Mouse (Mus musculus) monocyte, adult 5-6 weeks (primary cell): ENCODE measurements around the gene Vmn1r82. TPM values are rescaled to one million over a fixed set of nuclear protein-coding genes. Genes with fewer than 3 reads are reported as not detected.

Experiments used
- ATAC-seq: fragments of 153-309, 156-312 bp; replicated peaks from 2 replicates; pipeline ENCODE4 v1.8.0; 2017; ENCODE audit warnings: mild to moderate bottlenecking; ENCODE audit not compliant: low TSS enrichment, insufficient number of reproducible peaks, severe bottlenecking, poor library complexity, low FRiP score
- total RNA-seq: library from RNA; stranded (forward); fragments of 200-1000, 200-491, 200-594 nt; gene quantifications from 3 replicates; pipeline ENCODE4 v1.2.3, GENCODE M21; 2017

Gene Vmn1r82
- not detected in 3 replicates for total RNA-seq

DNA sequence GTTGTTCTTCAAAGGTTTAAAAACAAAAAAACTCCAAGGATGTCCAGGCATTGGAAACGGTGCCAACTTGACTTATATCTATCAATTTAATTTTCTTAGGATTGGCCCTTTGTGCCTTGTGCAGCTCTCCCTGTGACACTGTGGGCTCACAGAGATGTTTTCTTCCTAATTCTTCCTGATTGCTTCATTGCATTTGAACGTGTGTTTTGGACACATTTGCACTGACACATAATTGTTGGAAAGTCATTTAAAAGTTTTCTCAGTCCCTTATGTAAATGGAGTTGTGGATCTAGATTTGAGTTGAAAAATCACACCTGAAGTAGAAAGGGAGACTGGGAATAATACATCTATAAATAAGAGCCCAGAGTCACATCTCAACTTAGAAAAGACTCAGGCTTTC, at the start of gene Vmn1r82:
Vmn1r82 (plus strand) TSS at position 301 of the 400 bp plus-strand sequence.
- ATAC-seq: no peak

DNA sequence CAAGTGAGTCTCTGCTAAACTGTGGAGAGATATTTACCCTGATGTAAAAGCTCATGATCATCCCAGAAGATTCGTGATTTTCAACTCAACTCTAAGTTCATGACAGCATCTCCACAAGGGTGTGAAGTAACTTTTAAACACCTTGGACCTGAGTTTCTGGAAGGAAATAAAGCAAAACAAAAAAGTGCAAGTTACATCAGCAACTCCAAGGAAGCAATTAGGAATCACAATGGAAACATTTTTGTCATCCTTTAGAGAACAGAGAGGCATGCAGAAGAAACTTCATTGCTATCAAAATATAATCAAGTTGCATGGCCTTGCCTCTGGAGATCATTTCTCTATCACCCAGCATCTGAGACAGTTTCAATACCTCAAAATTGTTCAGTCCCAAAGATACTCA, 32.1 kb upstream of the Vmn1r82 start, which contains the start of gene Vmn1r81:
Vmn1r81 (minus strand) TSS at position 101 of the 400 bp plus-strand sequence.
- ATAC-seq: no peak

DNA sequence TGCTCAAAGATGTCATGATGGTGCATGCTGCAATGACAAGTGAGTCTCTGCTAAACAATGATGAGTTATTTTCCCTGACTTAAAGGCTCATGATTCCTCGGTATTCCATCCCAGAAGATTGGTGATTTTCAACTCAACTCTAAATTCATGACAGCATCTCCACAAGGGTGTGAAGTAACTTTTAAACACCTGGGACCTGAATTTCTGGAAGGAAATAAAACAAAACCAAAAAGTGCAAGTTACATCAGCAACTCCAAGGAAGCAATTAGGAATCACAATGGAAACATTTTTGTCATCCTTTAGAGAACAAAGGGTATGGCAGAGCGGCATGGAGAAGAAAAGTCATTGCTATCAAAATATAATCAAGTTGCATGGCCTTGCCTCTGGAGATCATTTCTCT, 29.2 kb downstream of the Vmn1r82 start, which contains the start of gene Vmn1r83:
Vmn1r83 (minus strand) TSS at position 101 of the 400 bp plus-strand sequence.
- ATAC-seq: no peak

Other genes with a start within 250 kb of the Vmn1r82 start
- gene Vmn1r78, start 150.2 kb upstream of the Vmn1r82 start, total RNA-seq: not detected in 3 replicates
- gene Vmn1r79, start 129.2 kb upstream of the Vmn1r82 start, total RNA-seq: not detected in 3 replicates
- gene Vmn1r80, start 111.1 kb upstream of the Vmn1r82 start, total RNA-seq: not detected in 3 replicates
- under 0.01 to 0.10 TPM in 2 of 3 replicates, not detected in the other for gene Vmn1r81, start 32.2 kb upstream of the Vmn1r82 start, total RNA-seq
- not detected in 3 replicates for gene Vmn1r83, start 29.1 kb downstream of the Vmn1r82 start, total RNA-seq
- gene Vmn1r84, start 68.8 kb downstream of the Vmn1r82 start, total RNA-seq: not detected in 3 replicates
- gene Zfp551, start 122.3 kb downstream of the Vmn1r82 start, total RNA-seq: 1.3 to 2.5 TPM (median 1.7 TPM) in 3 replicates
- gene Zfp606, start 177.9 kb downstream of the Vmn1r82 start, total RNA-seq: 3.6 to 10.8 TPM (median 9.3 TPM) in 3 replicates
- gene 2900092C05Rik, start 212.1 kb downstream of the Vmn1r82 start, total RNA-seq: not detected in 3 replicates